ENCODE assay signal across 16 mouse cellular contexts in the genomic region with DNA sequence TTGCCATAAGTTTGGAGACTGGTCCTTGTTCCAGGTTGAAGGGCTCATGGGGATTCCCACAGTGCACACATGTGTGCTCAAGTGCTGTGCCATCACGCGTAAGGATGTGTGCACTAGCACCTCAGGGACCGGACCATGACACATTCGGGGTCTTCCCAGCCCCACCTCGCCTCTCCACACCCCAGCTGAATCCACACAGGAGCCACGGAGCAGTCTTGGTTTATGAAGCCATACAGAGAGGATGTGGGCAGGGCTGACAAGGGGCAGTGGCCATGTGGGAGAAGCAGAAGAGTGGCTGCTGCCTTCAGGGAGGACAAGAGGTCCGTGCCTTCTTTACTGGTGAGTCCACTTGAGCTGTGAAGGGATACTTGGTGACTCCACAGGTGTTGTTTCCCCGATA. TPM values are rescaled to one million over a fixed set of nuclear protein-coding genes. Genes with fewer than 3 reads are reported as not detected.
"Had no signal": no experiment of that assay in that cellular context is flagged by ENCODE, and none has a peak within 500 bp of the region (broad histone marks: within the 10 kb centered on the region; RNA-seq: fewer than 3 reads in every experiment).

No protein-coding gene starts in this region.

- H3K4me2 ChIP-seq: liver, embryonic 11.5 days; liver, embryonic 15.5 days had no signal

- H3K27me3 ChIP-seq: midbrain, embryonic 13.5 days had no signal

- H3K4me3 ChIP-seq: left cerebral cortex, adult 2 months; liver, embryonic 15.5 days had no signal

- ATAC-seq: midbrain, embryonic 13.5 days had no signal

- DNase-seq: lung, adult 2 months; thymus, postnatal 14 days had no signal

- H3K9me3 ChIP-seq: limb, embryonic 10.5 days; liver, embryonic 15.5 days; midbrain, embryonic 13.5 days had no signal

- H3K27ac ChIP-seq: left cerebral cortex, adult 2 months; liver, embryonic 15.5 days had no signal

- H3K9ac ChIP-seq: liver, embryonic 15.5 days had no signal

RNA-seq across cellular contexts. Expression of a gene that starts 8.7 kb away (rescaled TPM):
- total RNA-seq: megakaryocyte progenitor cell, adult 5-6 weeks had no signal

RNA-seq across cellular contexts. Expression of a gene that starts 17.7 kb away (rescaled TPM):
- total RNA-seq: layer of hippocampus, postnatal 14 days; left cerebral cortex, postnatal 14 days; neutrophil, adult 5-6 weeks had no signal
- polyA plus RNA-seq: kidney, embryonic 14.5 days; limb, embryonic 10.5 days; liver, embryonic 15.5 days; lung, postnatal 0 days; midbrain, embryonic 13.5 days; midbrain, postnatal 0 days; neural tube, embryonic 11.5 days; urinary bladder, adult 2 months had no signal
